Mouse (Mus musculus): Measurements from ENCODE around the gene Abca13. TPM values are rescaled to one million over a fixed set of nuclear protein-coding genes. Genes with fewer than 3 reads are reported as not detected.

The Abca13 gene
- polyA plus RNA-seq, 1 experiment from 2014 or later = 0.01 TPM

DNA sequence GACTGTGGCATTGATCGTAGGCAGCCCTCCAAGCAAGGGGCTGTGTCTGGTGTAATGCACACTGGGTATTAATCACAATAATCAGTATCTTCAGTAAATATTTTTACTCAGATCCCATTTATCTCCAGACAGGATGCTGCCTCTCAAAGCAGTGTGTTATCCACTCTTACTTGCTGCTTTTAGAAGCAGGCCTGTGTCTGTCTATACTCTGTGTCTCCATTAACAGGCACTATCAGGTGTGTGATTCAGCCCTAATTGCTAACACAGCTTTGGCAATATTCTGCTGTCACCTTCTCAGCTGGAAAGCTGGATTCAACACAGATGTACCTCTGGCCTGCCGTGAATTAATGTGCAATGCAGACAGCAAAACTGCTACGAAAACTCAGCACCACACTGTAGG lies 455.5 kb downstream of the Abca13 start:
- no peak for DNase-seq (ENCODE audit: low spot score)
- Histone ChIP-seq H3K9me3 (replicated peaks) (0 out of 2 replicates have a peak, but pooled peaks cover 3% of the 10 kb centered on the region), H3K36me3 (no peaks in the 10 kb centered on the region), H3K27me3 (ENCODE audit: low read depth, poor library complexity, severe bottlenecking) (no peaks in the 10 kb centered on the region), H3K4me1 (no peaks in the 10 kb centered on the region), H3K4me3 (no peak overlapping the region), H3K27ac (replicated peaks) (no peak overlapping the region)
- 88% methylated on average over 3 of the region's 3 CpGs for whole genome bisulfite sequencing

- no peaks in the 10 kb centered on the region for H3K36me3 ChIP-seq
- H3K4me3 ChIP-seq = no peak overlapping the region
- DNase-seq (ENCODE audit: low spot score) = no peak
- no peaks in the 10 kb centered on the region for H3K4me1 ChIP-seq
- H3K27me3 ChIP-seq (ENCODE audit: low read depth, poor library complexity, severe bottlenecking) = no peaks in the 10 kb centered on the region
- H3K27ac ChIP-seq (replicated peaks) = no peak overlapping the region
- 64% methylated on average over 3 of the region's 3 CpGs for WGBS
- H3K9me3 ChIP-seq (replicated peaks) = 0 out of 2 replicates have a peak, but pooled peaks cover 3% of the 10 kb centered on the region
Measured at GRCm38 (mm10) chr11:9647991-9648390, 456.2 kb downstream of the Abca13 start.

DNA sequence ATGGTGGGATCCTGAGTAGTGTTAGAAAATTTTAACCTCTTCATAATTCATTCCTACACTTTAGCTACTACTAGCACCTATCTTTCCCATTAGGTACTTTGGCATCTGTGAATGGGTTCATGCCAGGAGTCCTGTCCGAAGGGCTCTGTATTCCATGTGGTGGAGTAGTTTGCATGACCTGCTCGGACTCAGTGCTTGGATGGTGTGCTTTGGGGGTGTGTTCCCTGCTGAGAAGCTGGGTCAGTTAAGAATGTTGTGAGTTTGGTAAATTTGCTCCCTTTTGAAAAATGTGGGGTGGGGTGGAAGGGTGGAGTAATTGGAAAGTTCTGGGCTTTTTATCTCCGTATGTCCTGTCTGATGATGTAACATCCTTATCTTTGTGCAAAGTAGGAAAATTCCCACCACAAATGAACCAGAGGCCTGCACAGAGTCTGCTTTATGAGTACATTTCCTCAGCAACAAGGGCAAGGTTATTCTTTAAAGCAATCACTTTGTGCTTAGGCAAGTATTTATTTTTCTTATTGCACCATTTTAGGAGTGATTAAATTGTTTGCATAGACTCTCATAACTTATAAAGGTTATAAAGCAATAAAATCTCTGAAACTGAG lies 475.0 kb downstream of the Abca13 start:
- 80% methylated on average over 3 of the region's 3 CpGs for WGBS
- Histone ChIP-seq H3K27me3 (ENCODE audit: low read depth, poor library complexity, severe bottlenecking) (no peaks in the 10 kb centered on the region), H3K36me3 (no peaks in the 10 kb centered on the region), H3K4me3 (no peak overlapping the region), H3K9me3 (replicated peaks) (no peaks in the 10 kb centered on the region), H3K4me1 (no peaks in the 10 kb centered on the region), H3K27ac (replicated peaks) (no peak overlapping the region)
- no peak for DNase-seq (ENCODE audit: low spot score)

DNA sequence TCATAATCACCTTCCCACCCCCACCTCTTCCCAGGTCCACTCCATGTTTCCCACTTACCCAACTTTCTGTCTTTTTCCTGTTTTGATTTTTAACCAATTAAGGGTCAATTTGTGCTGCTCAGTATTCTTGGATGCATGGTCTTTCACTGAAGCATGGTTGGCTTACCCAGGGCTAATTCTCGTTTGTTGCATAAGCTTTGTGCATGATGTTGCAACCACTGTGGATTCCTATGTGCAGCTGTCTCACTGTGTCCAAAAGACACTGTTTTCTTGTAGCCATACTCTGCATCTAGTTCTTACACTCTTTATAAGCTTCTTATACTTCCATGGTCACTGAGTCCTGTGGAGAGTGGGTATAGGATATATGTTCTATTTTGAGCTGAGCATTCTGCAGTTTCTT lies 477.7 kb downstream of the Abca13 start:
- H3K9me3 ChIP-seq (replicated peaks) = no peaks in the 10 kb centered on the region
- no peaks in the 10 kb centered on the region for H3K36me3 ChIP-seq
- WGBS = 74% methylated on average over 1 of the region's 1 CpGs
- no peak overlapping the region for H3K4me3 ChIP-seq
- no peaks in the 10 kb centered on the region for H3K27me3 ChIP-seq (ENCODE audit: low read depth, poor library complexity, severe bottlenecking)
- DNase-seq (ENCODE audit: low spot score) = no peak
- H3K4me1 ChIP-seq = no peaks in the 10 kb centered on the region
- H3K27ac ChIP-seq (replicated peaks) = no peak overlapping the region

DNA sequence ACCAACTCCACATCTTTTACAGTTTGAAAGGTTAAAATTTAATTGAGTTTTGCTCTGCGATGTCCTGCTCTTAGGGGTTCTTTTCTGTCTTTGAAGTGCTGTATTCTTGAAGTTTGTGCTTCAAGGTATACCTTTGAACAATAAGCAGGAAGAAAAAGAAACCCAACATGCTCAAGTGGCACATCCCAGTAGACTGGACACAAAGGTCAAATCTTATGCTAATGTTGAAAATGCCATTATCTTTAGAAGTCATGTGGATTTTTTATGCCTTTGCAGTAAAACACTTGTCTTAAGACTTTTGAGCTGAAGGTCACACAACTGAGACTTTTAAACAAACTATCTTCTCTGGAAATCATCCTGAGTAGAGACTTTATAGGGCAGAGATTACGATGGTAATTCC lies 493.2 kb downstream of the Abca13 start:
- H3K4me3 ChIP-seq = no peak overlapping the region
- no peaks in the 10 kb centered on the region for H3K27me3 ChIP-seq (ENCODE audit: low read depth, poor library complexity, severe bottlenecking)
- H3K36me3 ChIP-seq = no peaks in the 10 kb centered on the region
- H3K27ac ChIP-seq (replicated peaks) = no peak overlapping the region
- no peaks in the 10 kb centered on the region for H3K9me3 ChIP-seq (replicated peaks)
- WGBS = 88% methylated on average over 2 of the region's 2 CpGs
- DNase-seq (ENCODE audit: low spot score) = no peak
- H3K4me1 ChIP-seq = no peaks in the 10 kb centered on the region

DNA sequence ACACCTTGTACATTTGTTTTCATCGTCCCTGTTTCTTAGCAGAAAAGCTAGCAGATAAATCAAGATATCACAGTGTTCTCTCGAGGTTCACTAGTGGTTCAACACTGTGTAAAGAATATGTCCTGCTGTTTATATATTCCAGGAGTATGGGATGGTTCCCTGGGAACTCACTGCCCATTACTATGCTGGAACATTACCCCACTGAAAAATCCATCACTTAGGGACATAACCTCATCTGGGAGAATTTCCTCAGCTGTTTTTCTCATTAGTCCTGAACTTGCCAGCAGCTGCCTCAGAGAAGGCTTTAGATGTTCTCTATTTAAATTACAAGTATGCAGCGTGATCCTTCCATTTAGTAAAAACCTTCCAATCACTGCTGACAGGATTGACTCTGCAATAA lies 513.4 kb downstream of the Abca13 start:
- 82% methylated on average over 3 of the region's 3 CpGs for WGBS
- H3K36me3 ChIP-seq = no peaks in the 10 kb centered on the region
- no peak overlapping the region for H3K27ac ChIP-seq (replicated peaks)
- no peaks in the 10 kb centered on the region for H3K9me3 ChIP-seq (replicated peaks)
- DNase-seq (ENCODE audit: low spot score) = no peak
- no peaks in the 10 kb centered on the region for H3K4me1 ChIP-seq
- no peaks in the 10 kb centered on the region for H3K27me3 ChIP-seq (ENCODE audit: low read depth, poor library complexity, severe bottlenecking)
- H3K4me3 ChIP-seq = no peak overlapping the region

GRCm38 (mm10) chr11:9727810-9728490 lies 536.2 kb downstream of the Abca13 start:
- no peaks in the 10 kb centered on the region for H3K9me3 ChIP-seq (replicated peaks)
- H3K36me3 ChIP-seq = no peaks in the 10 kb centered on the region
- DNase-seq (ENCODE audit: low spot score) = no peak
- H3K4me1 ChIP-seq = no peaks in the 10 kb centered on the region
- H3K4me3 ChIP-seq = no peak overlapping the region
- WGBS = 91% methylated on average over 2 of the region's 2 CpGs
- no peak overlapping the region for H3K27ac ChIP-seq (replicated peaks)
- H3K27me3 ChIP-seq (ENCODE audit: low read depth, poor library complexity, severe bottlenecking) = no peaks in the 10 kb centered on the region

DNA sequence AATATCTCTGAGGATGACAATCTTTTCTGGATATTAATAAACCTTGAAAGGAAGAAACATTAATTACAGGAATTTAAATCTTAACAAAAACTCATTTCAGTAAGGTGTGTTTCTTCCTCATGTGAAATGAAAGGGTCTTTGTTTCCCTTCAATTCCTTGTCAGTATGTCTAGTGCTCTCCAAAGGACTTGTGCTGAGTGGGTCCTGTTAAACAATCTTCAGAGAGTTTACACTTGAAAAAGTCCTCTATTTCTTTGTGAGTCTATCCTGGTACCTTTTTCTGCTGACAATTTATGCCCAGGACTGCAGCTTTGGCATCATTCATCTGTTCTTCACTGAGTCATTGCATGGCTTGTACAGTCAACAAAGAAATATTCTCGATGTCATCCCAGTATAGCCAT lies 539.6 kb downstream of the Abca13 start:
- Histone ChIP-seq H3K9me3 (replicated peaks) (no peaks in the 10 kb centered on the region), H3K27me3 (ENCODE audit: low read depth, poor library complexity, severe bottlenecking) (no peaks in the 10 kb centered on the region), H3K4me1 (no peaks in the 10 kb centered on the region), H3K4me3 (no peak overlapping the region), H3K27ac (replicated peaks) (no peak overlapping the region), H3K36me3 (no peaks in the 10 kb centered on the region)
- DNase-seq (ENCODE audit: low spot score) = no peak
- WGBS = 87% methylated on average over 1 of the region's 1 CpGs

Other genes with a start within 250 kb of the Abca13 start
- 0.05 and 0.07 TPM in 2 replicates for gene Pkd1l1, start 218.7 kb upstream of the Abca13 start, polyA plus RNA-seq (2016; fragmentation: Nextera tagmentation; extraction: Ambion mirVana)
- 21.5 and 23.2 TPM in 2 replicates for gene Hus1, start 180.8 kb upstream of the Abca13 start, polyA plus RNA-seq (2016; fragmentation: Nextera tagmentation; extraction: Ambion mirVana)
- 0.64 and 0.78 TPM in 2 replicates for gene Gm11992, start 143.3 kb upstream of the Abca13 start, polyA plus RNA-seq (2016; fragmentation: Nextera tagmentation; extraction: Ambion mirVana)
- gene Sun3, start 143.0 kb upstream of the Abca13 start, polyA plus RNA-seq (2016; fragmentation: Nextera tagmentation; extraction: Ambion mirVana) = 0.15 TPM in 1 of 2 replicates, not detected in the other
- 10.6 and 12.1 TPM in 2 replicates for gene Upp1, start 73.8 kb upstream of the Abca13 start, polyA plus RNA-seq (2016; fragmentation: Nextera tagmentation; extraction: Ambion mirVana)